Mouse (Mus musculus) T-cell, adult 2 months (primary cell): Measurements from ENCODE around the gene Lcn10.
"Not testable (repeated sequence)": the region's sequence is repeated elsewhere in the genome, so short reads cannot be mapped to it uniquely, and the experiment has no call there.

Experiments used
- DNase-seq: peaks from one replicate; pipeline ENCODE4 v3.0.0; 2022; ENCODE audit warnings: low spot score

Lcn10 gene

DNA sequence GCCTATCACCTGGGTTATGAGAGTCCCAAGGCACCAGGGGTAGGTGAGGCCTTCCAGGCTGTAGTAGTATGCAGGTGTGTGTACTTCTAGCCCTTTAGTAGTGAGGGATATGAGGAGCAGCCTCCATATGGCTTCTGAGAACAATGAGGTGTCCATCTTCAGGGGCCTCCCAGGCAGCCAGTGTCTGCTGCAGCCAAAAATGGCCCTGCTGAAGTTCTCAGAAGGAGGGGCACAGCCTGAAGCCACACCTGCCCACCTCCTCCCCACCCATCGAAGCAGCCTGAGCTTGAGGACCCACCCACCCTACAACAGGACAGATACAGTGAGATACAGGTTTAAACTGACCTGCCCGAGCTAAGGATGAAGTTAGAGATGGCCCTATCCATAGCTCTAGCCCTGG is at the start of gene Lcn10:
TSS of gene Lcn10 (plus strand) at position 301 of the 400 bp plus-strand sequence.
- DNase-seq, result no peak

DNA sequence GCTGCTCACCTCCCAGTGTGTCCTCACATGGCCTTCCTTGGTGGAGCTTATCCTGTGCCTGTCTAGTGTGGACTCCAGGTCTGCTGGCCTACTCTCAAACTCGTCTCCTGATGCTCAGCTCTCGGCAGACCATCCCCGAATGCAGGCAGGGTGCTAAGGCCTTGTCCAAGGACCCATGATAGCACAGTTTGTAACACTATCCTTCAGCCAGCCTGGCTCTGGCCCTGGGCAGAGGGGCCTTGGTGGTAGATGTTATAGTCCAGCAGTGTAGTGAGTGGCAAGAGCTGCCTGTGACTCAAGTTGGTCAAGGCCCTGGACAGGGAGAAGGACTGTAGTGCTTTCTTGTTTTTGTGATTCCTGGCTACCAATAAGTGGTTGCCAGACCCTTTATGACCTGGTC is 48.9 kb upstream of the Lcn10 start:
- DNase-seq, result no peak

- DNase-seq, result no peak
Observed at GRCm38 (mm10) chr2:25634046-25634445, 48.5 kb upstream of the Lcn10 start.

GRCm38 (mm10) chr2:25639890-25640289 is 42.6 kb upstream of the Lcn10 start:
- peak; percentile 24 for DNase-seq

- no peak for DNase-seq
Observed at GRCm38 (mm10) chr2:25652902-25653301, 29.6 kb upstream of the Lcn10 start, which contains the start of gene Lcn8. Gene Lcn8, plus strand, starts transcription at chr2:25653120.

DNA sequence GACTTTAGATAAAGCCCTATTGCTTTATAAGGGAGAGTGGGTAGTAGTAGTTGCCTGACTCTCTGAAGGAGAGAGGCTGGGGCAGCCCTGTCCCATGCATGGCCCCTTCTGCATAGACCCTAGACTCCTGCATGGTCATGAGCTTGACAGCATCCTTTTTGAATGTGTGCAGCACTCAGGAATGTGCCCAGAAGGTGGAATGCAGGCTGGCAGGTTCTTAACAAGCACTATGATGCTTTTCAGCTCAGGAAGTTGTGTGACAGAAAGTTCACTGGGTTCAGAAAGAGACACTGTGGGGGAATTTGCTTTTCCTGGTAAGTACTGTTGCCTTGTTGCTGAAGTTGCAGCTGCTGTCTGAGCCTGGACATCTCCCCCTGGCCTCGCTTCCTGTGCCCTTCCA is 28.0 kb upstream of the Lcn10 start:
- DNase-seq, result no peak

DNA sequence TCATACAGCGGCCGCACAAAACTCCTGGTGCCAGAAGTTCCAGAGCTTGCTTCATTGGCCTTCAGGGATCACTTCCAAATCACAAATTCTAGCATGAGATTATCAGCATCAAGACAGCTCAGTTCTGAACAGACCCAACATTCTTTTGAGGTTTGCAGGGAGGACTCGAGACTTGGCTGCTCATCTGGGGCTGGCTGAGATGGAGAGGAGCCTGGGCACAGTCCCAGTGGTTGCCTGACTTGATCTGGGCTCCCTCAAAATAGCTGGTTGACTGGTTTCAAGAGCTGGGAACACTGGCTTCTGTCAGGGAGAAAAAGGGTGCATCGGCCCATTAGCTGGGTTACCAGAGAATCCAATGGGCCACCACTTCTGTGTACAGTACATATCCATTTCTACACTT is 25.8 kb upstream of the Lcn10 start:
- no peak for DNase-seq

- no peak for DNase-seq
Observed at GRCm38 (mm10) chr2:25657246-25657645, 25.3 kb upstream of the Lcn10 start.

- DNase-seq, result no peak
Observed at GRCm38 (mm10) chr2:25657652-25658051, 24.9 kb upstream of the Lcn10 start, which contains the start of gene Lcn5. Gene Lcn5, plus strand, starts transcription at chr2:25657952.

DNA sequence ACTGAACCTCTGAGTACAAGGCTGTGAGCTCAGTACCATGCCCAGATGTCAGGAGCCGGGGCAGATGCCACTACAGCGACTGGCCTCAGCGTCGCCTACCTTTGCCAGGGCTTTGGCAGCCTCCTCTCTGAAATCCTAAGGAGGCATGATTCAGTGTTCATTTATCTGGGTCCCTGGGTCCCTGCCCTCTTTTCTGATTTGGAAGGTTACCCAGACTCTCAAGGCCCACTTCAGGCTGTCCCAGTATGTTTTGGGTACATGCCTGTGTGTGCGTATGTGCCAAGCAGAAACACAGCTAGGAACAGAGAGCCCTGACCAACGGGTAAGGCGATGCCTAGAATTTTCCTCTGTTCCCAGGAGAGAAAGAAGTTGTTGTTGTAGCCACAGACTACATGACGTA is 22.2 kb upstream of the Lcn10 start:
- DNase-seq, result no peak

DNA sequence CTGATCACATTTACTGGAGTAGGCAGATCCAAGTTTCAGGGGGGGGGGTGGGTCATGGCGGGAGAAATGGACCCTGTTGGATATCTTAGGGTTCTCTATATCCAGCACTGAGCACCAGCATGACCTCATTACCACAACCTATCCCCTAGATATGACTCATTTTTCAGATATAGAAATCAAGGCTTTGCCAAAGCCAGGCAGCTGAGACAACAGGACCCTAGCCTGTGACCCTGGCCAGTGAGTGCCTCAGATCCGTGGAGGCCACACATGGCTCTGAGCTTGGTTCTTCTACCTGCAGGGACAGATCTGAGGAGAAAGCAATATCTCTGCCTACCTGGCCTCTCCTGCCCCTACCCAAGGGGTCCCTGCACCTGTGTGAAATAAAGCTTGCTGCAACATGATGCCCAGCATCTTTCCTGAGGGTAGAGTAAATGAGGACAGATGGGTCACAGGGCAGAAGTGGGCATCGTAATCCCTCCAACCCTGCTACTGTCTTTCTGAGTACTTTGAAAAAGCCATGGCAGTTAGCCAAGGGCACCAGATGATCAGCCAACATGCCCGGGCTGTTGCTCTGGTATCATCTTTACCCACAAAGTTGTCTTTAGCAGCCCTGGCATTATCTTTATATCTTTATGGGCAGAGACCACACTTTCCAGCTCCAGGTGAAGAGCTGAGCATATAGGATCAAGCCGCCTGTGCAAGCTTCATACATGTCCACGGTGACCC is 21.1 kb upstream of the Lcn10 start:
- DNase-seq, result no peak

DNA sequence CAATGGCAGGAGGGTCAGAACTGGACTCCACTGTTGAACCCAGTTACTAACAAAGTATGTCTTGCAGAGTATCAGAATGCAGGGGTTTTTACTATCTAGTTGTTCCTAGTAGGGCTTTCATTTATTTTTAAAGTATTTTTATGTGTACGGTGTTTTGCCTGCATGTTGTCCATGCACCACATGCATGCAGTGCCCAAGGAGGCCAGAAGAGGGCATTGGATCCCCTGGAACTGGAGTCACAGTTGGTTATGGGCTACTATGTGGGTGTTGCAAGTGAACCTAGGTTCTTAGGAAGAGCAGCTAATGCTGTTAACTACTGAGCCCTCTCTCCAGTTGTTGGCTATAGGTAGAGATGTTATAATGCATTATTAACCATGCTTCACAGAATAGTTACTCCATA is 19.0 kb upstream of the Lcn10 start:
- DNase-seq, result peak; percentile 39

GRCm38 (mm10) chr2:25664125-25664524 is 18.4 kb upstream of the Lcn10 start:
- DNase-seq, result no peak

GRCm38 (mm10) chr2:25666516-25666915 is 16.0 kb upstream of the Lcn10 start:
- DNase-seq, result no peak

GRCm38 (mm10) chr2:25676486-25676885 is 6.0 kb upstream of the Lcn10 start, which contains the start of gene Lcn6:
Gene Lcn6, plus strand, starts transcription at chr2:25676786.
- no peak for DNase-seq

DNA sequence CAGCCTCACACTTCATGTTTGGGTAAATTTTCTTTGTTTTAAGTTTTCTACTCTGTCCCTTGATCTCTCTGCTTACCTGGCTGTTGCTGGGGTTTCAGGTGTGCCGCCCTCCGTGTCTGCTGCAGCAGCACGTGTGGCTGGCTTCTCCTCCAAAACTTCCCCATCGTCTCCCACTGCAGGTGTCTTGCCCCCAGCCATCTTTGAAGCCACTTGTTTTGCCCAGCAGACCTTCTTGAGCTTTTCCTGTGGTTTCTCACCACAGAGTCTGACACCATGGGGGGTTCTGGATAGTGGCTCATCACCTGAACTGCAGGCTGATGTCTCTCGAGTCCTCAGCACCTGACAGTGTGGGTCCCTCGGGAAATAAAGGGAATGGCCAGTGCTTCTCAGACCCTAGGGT is 3.0 kb upstream of the Lcn10 start:
- DNase-seq, result peak; percentile 55

GRCm38 (mm10) chr2:25686941-25687340 is 4.4 kb downstream of the Lcn10 start:
- no peak for DNase-seq

DNA sequence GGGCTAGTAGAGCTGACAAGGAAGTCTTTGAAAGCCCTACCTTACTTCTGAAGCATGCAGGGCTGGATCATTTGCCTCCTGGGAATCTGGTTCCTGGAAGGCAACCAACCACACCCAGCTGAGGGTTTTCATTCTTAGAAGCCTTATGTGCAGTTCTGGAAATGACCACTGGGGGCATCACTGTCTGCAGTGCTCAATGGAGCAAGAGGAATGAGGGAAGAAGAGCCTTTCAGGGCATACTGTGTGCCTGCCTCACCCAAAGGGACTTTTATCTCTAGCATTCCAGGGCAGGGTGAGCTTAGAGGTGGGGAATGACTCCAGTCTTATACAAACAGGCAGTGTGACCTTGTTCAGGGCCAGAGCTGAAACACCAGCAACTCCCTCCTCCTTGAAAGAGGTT is 12.1 kb downstream of the Lcn10 start:
- peak; percentile 32 for DNase-seq

- DNase-seq, result no peak
Observed at GRCm38 (mm10) chr2:25696951-25697350, 14.4 kb downstream of the Lcn10 start.

GRCm38 (mm10) chr2:25698696-25699095 is 16.2 kb downstream of the Lcn10 start:
- DNase-seq, result no peak

DNA sequence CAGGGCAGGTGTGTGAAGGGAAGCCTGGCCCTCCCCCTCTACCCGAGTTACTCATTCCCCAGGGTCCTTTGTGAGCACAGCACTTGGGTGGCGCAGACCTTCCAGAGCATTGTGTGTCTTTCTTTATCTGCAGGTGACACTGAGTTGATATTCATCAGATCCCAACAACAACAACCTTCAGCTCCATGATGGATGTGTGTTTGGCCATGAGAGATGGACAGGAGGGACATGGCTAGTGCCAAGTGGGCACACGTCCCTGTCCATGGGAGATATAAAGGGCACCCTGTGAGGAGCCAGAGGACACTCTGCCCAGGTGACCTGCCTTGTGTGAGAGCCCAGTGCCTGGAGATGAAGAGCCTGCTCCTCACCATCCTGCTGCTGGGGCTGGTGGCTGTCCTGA is 17.2 kb downstream of the Lcn10 start, which contains the start of gene Obp2a:
TSS of gene Obp2a (plus strand) at position 301 of the 400 bp plus-strand sequence.
- not testable (repeated sequence) for DNase-seq

- no peak for DNase-seq
Observed at GRCm38 (mm10) chr2:25701001-25701400, 18.5 kb downstream of the Lcn10 start.

- DNase-seq, result no peak
Observed at GRCm38 (mm10) chr2:25703706-25704105, 21.2 kb downstream of the Lcn10 start.
